Mouse (Mus musculus): ENCODE results near the gene Rpl9-ps6. TPM values are rescaled to one million over a fixed set of nuclear protein-coding genes. Genes with fewer than 3 reads are reported as not detected.

The Rpl9-ps6 gene
- polyA plus RNA-seq, 1 experiment from 2014 or later, result 110 TPM

DNA sequence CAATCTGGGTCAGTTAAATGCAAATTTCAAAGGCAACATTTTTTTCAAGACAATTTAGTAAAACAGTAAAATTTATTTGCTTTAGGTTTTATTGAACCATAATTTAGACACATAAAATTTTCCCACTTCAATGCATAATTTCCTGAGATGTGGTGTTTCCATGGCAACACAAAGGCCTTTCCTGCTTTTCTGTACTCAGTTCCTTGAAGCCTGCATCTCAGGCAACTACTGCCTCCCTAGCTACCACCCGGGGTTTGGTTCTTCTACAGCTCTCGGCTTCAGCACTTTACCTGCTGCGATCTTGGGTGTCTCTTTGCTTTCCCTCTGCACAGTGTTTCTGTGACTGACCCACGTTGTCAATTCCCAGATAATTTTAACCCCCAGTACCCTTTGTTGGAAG, 14.1 kb downstream of the Rpl9-ps6 start:
- Histone ChIP-seq H3K9me3 (replicated peaks) (no peaks in the 10 kb centered on the region), H3K27me3 (no peaks in the 10 kb centered on the region), H3K9ac (no peak overlapping the region), H3K4me1 (no peaks in the 10 kb centered on the region), H3K4me2 (replicated peaks) (no peak overlapping the region), H3K27ac (replicated peaks) (no peak overlapping the region), H3K36me3 (no peaks in the 10 kb centered on the region), H3K4me3 (replicated peaks) (no peak overlapping the region)
- no peak for ATAC-seq (ENCODE audit: insufficient number of reproducible peaks, low FRiP score, low TSS enrichment, low read depth)
- 66% methylated on average over 4 of the region's 4 CpGs for WGBS

DNA sequence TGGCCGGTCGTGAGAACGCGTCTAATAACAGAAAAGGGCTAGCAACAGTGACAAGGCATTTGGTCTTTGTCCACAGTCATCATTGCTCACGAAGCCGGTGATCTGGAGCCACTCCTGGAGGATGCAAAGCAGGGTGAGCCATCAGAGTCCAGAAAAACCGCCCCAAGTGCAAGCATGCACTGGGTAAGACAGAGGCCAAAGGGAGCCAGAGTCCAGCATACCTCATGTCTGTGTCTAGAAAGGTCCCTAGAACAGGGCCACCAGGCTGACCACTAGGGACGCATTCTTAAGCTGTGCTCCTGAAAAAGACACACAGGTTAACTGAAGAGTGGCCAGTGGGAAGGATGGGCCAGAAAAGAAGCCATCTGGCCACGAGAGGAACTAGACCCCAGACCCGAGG, 17.4 kb downstream of the Rpl9-ps6 start:
- Histone ChIP-seq H3K4me2 (replicated peaks) (no peak overlapping the region), H3K4me1 (no peaks in the 10 kb centered on the region), H3K27me3 (no peaks in the 10 kb centered on the region), H3K9ac (no peak overlapping the region), H3K9me3 (replicated peaks) (no peaks in the 10 kb centered on the region), H3K36me3 (no peaks in the 10 kb centered on the region), H3K4me3 (replicated peaks) (no peak overlapping the region), H3K27ac (replicated peaks) (no peak overlapping the region)
- ATAC-seq (ENCODE audit: insufficient number of reproducible peaks, low FRiP score, low TSS enrichment, low read depth), result no peak
- WGBS, result 92% methylated on average over 10 of the region's 10 CpGs

DNA sequence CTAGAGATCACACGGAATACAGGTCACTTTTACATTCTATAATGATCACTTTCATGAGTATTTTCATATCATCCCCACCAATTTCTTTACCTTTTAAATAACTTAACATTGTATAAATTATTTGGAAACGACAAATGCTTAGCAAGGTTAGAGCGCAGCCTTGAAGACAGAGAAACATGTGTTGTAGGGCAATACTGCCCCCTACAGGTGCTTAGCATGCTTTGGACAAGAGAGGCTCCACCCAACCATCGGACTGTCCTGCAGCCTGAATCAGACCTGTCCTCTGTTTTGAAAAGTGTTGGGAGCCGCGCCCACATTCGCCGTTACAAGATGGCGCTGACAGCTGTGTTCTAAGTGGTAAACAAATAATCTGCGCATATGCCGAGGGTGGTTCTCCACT, 24.8 kb downstream of the Rpl9-ps6 start:
- H3K4me1 ChIP-seq, result no peaks in the 10 kb centered on the region
- H3K9ac ChIP-seq, result no peak overlapping the region
- H3K4me2 ChIP-seq (replicated peaks), result no peak overlapping the region
- WGBS, result 94% methylated on average over 11 of the region's 11 CpGs
- no peak overlapping the region for H3K27ac ChIP-seq (replicated peaks)
- H3K9me3 ChIP-seq (replicated peaks), result no peaks in the 10 kb centered on the region
- H3K27me3 ChIP-seq, result no peaks in the 10 kb centered on the region
- no peaks in the 10 kb centered on the region for H3K36me3 ChIP-seq
- ATAC-seq (ENCODE audit: insufficient number of reproducible peaks, low FRiP score, low TSS enrichment, low read depth), result no peak
- H3K4me3 ChIP-seq (replicated peaks), result no peak overlapping the region

DNA sequence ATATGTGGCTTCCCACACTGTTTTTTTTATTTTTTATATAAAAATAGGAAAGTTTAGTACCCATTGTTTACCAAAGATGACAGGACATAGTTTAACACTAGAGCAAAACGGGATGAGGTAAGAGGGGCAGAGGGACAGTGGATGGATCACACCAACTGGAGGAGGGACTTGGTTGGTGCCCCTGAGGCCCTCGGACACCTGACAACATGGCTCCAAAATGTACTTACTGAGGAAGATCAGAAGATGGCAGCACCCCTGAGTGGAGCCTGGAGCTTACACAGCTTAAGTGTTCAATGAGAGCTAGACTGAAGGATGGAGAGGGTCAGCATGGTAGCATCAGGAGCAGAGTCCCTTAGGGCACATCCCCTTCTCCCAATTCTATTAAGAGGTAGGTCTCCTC, 27.0 kb downstream of the Rpl9-ps6 start:
- no peaks in the 10 kb centered on the region for H3K27me3 ChIP-seq
- H3K9ac ChIP-seq, result no peak overlapping the region
- no peak overlapping the region for H3K27ac ChIP-seq (replicated peaks)
- ATAC-seq (ENCODE audit: insufficient number of reproducible peaks, low FRiP score, low TSS enrichment, low read depth), result no peak
- H3K9me3 ChIP-seq (replicated peaks), result no peaks in the 10 kb centered on the region
- WGBS, result 83% methylated on average over 2 of the region's 2 CpGs
- no peaks in the 10 kb centered on the region for H3K36me3 ChIP-seq
- no peak overlapping the region for H3K4me3 ChIP-seq (replicated peaks)
- no peak overlapping the region for H3K4me2 ChIP-seq (replicated peaks)
- H3K4me1 ChIP-seq, result no peaks in the 10 kb centered on the region

DNA sequence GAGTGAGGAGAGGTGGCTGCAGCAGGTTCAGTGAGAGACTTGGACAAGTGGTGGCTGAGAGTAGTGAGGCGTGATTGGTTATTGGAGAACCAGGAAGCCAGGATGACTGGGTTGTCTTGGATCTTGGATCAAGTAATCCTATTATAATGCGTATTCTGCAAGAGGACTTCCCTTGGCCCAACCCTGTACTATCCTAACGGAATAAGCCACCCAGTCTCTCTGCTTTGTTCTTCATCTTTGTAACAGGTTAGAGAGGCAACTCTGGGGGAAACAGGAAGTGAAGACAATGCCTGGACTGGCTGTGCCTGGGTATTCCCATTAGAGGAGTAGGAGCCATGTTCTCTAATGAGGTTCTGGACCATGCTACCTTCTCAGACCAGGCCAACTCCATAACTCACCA, 40.5 kb downstream of the Rpl9-ps6 start:
- no peak for ATAC-seq (ENCODE audit: insufficient number of reproducible peaks, low FRiP score, low TSS enrichment, low read depth)
- Histone ChIP-seq H3K9me3 (replicated peaks) (no peaks in the 10 kb centered on the region), H3K4me3 (replicated peaks) (no peak overlapping the region), H3K4me1 (no peaks in the 10 kb centered on the region), H3K4me2 (replicated peaks) (no peak overlapping the region), H3K36me3 (no peaks in the 10 kb centered on the region), H3K9ac (no peak overlapping the region), H3K27ac (replicated peaks) (no peak overlapping the region), H3K27me3 (no peaks in the 10 kb centered on the region)
- 95% methylated on average over 3 of the region's 3 CpGs for WGBS

DNA sequence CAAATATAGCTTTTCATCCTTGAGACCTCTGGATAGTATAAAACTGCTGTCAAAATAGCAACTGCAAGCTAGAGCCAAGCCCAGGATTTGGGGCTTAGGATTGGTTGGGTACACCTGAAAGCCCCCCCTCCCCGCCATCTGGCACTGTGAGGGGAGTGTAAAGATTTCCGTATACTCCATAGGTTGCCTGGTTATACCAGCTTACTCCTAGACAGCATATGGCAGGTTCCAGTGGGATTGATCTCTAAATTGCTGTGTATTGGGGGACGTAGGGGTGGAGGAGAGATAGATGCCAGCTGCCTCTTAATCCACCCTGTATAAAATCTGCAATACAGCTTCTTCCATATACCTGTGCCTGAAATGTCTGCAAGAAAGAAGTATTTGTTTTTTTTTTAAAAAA, 41.7 kb downstream of the Rpl9-ps6 start:
- WGBS, result 72% methylated on average over 3 of the region's 3 CpGs
- Histone ChIP-seq H3K27ac (replicated peaks) (no peak overlapping the region), H3K9me3 (replicated peaks) (no peaks in the 10 kb centered on the region), H3K36me3 (no peaks in the 10 kb centered on the region), H3K4me2 (replicated peaks) (no peak overlapping the region), H3K4me3 (replicated peaks) (no peak overlapping the region), H3K4me1 (no peaks in the 10 kb centered on the region), H3K9ac (no peak overlapping the region), H3K27me3 (no peaks in the 10 kb centered on the region)
- ATAC-seq (ENCODE audit: insufficient number of reproducible peaks, low FRiP score, low TSS enrichment, low read depth), result no peak

DNA sequence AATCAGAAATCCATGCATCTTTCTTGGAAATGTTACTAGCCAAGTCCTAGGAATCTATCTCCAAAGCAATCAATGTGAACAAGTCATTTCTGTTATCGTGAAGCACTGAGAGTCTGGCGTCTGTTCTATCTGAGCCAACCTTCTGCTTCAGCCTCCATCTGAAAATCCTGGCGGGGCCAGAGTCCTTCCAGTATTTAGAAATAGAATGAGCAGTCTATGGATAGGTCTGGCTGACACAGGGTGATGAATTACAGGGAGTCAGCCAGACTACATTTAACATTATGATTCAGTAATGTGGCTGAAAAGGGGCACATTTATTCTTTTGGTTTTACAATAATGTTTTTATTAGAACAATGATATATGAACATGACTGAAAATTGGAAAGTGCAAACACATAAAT, 47.3 kb downstream of the Rpl9-ps6 start:
- no peaks in the 10 kb centered on the region for H3K36me3 ChIP-seq
- 70% methylated on average over 3 of the region's 3 CpGs for WGBS
- no peak overlapping the region for H3K4me2 ChIP-seq (replicated peaks)
- H3K27ac ChIP-seq (replicated peaks), result no peak overlapping the region
- no peak overlapping the region for H3K4me3 ChIP-seq (replicated peaks)
- H3K4me1 ChIP-seq, result no peaks in the 10 kb centered on the region
- H3K27me3 ChIP-seq, result no peaks in the 10 kb centered on the region
- H3K9me3 ChIP-seq (replicated peaks), result no peaks in the 10 kb centered on the region
- no peak for ATAC-seq (ENCODE audit: insufficient number of reproducible peaks, low FRiP score, low TSS enrichment, low read depth)
- H3K9ac ChIP-seq, result no peak overlapping the region

DNA sequence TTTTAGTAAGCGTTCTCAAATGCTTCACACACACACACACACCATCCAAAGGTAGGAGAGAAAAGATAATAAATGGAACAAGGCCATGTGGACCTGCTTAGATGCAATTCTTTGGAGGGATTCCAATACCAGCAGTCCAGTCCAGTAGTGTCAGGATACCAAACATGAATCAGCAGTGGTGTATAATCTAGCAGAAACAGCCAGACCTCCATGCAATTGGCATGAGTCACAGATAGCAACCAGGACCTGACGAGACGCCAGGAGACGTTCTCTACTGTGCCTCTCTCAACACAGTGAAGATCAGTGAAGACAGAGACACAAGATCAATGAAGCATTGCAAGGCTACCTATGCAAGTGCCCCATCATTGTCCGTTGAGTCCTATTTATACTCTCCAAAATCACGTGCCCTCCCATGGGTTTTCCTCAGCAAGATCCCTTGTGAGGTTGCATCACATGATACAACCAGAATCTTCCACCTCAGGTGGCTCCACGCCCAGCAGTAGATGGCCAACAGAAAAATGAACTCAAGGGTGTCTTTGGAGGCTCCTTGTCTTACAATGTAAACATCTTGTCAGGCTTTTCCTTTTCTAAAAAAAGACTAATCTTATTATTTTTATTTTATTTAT, 49.6 kb downstream of the Rpl9-ps6 start:
- whole genome bisulfite sequencing, result 87% methylated on average over 7 of the region's 7 CpGs
- Histone ChIP-seq H3K9me3 (replicated peaks) (no peaks in the 10 kb centered on the region), H3K36me3 (no peaks in the 10 kb centered on the region), H3K9ac (no peak overlapping the region), H3K4me2 (replicated peaks) (no peak overlapping the region), H3K27ac (replicated peaks) (no peak overlapping the region), H3K27me3 (no peaks in the 10 kb centered on the region), H3K4me3 (replicated peaks) (no peak overlapping the region), H3K4me1 (no peaks in the 10 kb centered on the region)
- ATAC-seq (ENCODE audit: insufficient number of reproducible peaks, low FRiP score, low TSS enrichment, low read depth), result no peak

Other genes starting within 250 kb of the Rpl9-ps6 start
- gene Sgms1, start 76.9 kb downstream of the Rpl9-ps6 start, polyA plus RNA-seq (2015; fragmentation: Nextera tagmentation; extraction: Ambion mirVana), result 38.8 and 39.4 TPM in 2 replicates
- 62.4 and 62.5 TPM in 2 replicates for gene Minpp1, start 19.2 kb upstream of the Rpl9-ps6 start, polyA plus RNA-seq (2015; fragmentation: Nextera tagmentation; extraction: Ambion mirVana)
- gene Papss2, start 129.2 kb upstream of the Rpl9-ps6 start, polyA plus RNA-seq (2015; fragmentation: Nextera tagmentation; extraction: Ambion mirVana), result 21.5 and 29.3 TPM in 2 replicates

All from embryonic facial prominence, embryonic 15.5 days (tissue).